Mouse (Mus musculus): ENCODE measurements around the gene Camta1.

The Camta1 gene

DNA sequence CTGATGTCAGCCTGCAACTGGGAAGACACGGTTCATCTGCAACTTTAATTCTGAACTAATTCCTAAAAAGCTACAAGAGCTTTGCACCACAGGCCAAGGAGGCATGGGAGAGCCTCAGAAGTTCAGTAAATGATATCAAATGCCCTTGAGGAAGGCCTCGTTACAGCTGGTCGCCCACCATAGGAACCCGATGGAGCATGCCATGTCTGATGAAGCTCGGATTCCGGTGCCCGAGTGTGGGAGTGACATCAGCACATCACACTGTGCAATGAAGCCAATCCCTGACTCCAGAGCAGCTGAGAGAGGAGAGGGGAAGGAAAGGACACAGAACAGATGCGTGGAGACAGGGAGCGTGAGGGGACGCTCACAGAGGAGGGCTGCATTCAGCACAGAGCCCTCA, 231.0 kb downstream of the Camta1 start:
- in situ Hi-C loops (cut with MboI; ENCODE audit: unreplicated experiment in 2 of 2): no loop called here

DNA sequence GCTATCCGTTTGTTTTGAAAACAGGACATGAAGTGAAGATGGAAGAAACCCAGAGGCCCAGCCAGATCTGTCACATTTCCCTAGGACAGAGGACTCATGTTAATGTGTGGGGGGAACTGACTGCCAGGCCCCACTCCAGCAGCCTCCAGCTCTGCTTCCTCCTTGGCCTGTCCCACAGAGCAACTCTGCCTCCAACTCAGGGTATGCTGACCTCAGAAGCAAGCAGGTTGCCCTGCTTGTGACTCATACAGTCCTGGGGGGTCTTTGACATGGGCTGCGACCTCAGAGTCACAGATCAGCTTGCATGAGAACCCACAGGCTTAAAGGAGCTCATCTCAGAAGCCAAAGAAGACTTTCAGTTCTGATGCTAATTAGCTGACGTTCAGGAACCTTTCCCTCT, 231.4 kb downstream of the Camta1 start:
- in situ Hi-C loops (cut with MboI; ENCODE audit: unreplicated experiment in 2 of 2): no loop called here

DNA sequence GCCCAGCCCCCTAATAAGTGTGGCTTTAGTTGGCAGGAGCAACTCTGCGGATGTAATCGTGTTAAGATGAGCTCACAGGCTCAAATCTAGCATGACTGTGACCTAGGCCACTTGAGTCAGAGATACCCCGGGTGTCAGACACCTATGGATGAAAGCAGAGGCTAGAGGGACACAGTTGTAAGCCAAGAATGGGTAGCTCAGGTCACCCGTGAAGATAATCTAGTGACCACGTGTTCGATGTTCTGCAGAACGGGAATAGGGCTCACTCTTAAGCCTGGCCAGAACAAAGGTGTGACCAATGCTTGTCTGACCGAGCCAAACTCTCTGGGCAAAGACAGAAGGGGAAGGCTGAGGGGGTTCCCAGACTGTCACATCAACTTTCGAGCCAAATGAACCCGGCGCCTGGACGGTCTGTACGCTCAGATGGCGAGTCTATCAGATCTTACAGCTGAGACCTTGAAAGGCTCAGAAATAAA, 242.1 kb downstream of the Camta1 start:
- in situ Hi-C loops (cut with MboI; ENCODE audit: unreplicated experiment in 2 of 2): loop anchor here in 1 of 2 experiments (10.0 kb wide), 1 partner anchor 235 kb away; no protein-coding TSS in a partner anchor

DNA sequence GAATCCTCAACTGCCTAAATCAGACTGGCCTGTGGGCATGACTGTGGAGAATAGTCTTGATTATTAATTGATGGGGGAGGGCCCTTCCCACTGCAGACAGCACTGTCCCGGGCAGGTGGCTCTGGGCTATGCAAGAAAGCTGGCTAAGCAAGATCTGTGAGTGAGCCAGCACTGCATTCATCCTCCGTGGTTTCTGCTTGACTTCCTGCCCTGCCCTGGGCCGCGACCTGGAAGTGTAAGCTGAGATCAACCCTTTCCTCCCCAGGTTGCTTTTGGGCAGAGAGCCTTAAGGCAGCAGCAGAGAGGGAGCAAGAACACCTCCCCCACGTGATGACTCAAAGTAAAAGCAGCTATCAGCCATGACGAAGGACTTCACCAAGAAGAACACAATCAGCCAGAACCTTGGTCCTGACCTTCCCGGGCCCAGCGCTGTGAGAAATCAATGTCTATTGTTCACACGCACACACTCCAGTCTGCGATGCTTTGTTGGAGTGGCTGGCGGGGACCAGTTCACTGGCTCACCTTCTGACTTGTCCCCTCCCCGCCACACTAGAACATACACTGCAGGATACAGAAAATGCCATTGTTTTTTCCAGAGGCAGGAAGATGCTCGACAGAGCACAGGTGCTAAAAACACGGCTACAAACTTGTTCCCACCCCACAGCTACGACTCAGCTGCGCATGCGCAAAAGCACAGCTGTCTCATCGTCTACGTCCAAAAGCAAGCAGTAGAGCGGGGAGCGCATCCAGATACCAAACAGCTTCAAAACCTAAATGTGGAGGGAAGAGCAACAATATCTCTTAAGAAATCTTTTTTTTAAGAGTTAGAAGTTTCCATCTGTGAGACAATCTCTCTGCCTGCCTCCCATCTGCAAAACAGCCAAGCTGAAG, 243.0 kb downstream of the Camta1 start:
- in situ Hi-C loops (cut with MboI; ENCODE audit: unreplicated experiment in 2 of 2): loop anchor here in 1 of 2 experiments (10.0 kb wide), 1 partner anchor 236 kb away; no protein-coding TSS in a partner anchor

DNA sequence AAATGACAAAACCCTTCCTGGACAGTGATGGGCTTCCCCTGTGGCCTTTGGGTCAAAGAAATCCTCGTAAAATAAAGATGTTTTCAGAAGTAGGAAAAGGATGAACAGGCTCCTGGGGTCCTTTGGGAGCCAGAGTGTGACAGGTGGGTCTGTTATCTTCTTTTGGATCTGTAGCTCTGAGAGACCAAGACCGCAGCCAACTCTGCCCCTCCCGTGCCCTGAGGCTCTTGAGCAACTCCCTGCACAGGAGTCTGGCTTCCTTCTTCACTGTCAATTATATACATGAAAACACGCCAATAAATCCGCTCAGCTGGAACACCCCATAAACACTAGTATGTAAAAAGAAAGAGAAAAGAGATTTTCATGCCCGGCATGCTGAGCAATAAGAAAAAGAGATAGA, 250.1 kb downstream of the Camta1 start:
- in situ Hi-C loops (cut with MboI; ENCODE audit: unreplicated experiment in 2 of 2): loop anchor here in 1 of 2 experiments (10.0 kb wide), 1 partner anchor 243 kb away; no protein-coding TSS in a partner anchor

DNA sequence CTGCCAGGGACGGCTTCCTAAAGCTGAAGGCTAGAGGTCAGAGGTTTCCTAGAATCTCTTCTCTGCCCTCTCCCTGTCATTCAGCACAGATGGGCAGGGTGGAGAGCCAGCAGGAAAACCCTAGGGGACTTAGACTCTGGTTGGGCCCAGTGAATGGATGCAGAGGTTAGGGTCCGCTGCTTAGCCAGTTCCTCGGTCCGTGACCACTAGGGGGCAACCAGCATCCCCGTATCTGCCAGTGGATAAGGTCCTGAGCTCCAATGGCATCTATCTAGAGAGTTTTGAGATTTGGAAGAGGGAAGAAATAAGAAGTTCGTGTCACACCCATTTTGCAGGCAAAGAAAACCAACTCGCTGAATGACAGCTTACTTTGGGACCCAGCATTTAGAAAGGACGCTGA, 251.4 kb downstream of the Camta1 start:
- in situ Hi-C loops (cut with MboI; ENCODE audit: unreplicated experiment in 2 of 2): loop anchor here in 1 of 2 experiments (10.0 kb wide), 1 partner anchor 245 kb away; no protein-coding TSS in a partner anchor

DNA sequence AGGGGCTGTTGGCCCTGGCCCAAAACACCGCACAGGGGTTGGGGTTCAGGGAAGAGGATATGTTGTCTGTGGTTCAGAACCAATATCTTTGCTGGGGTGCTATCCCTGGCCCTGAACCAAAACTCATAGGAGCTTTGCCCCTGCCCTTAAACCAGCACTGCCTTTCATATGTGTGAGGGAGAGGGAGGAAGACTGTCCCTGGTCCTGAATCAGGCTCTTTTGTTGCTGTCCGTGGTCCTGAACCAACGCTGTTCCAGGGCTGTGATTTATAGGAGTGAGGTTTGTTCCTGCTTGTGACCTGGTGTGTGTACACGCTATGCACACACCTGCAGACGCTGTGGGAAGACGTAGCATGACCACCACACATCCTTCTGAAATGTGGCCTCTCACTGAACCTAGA, 256.8 kb downstream of the Camta1 start:
- in situ Hi-C loops (cut with MboI; ENCODE audit: unreplicated experiment in 2 of 2): no loop called here

DNA sequence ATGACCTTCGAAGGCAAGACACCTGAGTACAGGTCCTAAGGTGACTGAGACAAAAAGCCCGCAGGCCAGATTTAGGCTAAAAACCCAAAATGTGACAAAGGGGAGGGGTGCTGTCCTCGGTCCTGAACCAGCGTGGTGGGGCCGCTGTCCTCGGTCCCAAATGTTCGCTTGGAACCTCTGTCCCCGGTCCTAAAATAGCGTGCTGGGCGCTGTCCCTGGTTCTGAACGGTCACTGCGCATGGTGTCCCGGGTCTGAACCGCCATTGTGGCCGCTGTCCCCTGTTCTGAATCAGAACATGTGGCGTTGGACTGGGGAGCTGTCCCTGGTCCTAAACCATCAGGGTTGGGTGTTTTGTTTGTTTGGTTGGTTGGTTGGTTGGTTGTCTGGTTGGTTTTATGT, 257.2 kb downstream of the Camta1 start:
- in situ Hi-C loops (cut with MboI; ENCODE audit: unreplicated experiment in 2 of 2): no loop called here

DNA sequence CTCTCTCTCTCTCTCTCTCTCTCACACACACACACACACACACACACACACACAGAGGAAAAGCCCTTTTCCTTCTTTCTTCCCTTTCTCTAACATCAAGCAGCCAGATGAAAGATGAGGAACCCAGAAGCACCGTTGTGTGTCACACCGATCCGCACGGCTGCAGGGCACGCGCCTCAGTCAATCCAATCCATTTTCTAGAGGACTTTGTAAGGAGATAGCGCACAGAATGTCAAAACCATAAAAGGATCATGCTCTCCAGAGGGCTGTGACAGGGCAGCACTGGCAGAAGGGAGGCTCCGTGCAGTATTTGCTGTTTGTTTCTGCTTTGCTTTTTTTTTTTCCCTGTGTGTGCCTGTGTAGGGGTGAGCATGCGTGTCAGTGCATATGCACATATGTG, 258.1 kb downstream of the Camta1 start:
- in situ Hi-C loops (cut with MboI; ENCODE audit: unreplicated experiment in 2 of 2): no loop called here

DNA sequence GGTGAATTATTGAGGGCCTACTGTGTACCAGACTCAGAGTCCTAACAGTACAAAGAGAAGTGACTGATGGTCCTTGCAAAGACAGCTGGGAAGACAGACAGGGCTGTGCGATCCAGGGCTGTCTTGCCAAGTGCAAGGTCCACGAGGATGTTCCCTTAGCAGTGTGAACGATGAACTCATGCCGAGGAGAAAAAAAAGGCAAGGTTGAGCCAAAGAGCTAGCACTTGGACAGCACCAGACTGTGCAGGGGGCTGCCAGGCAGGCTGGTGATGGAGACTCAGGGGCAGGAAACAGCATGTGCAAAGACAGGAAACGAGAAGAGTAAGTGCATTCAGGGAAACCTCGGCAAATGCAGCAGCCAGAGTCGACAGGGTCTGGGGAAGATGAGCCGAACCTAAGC, 266.6 kb downstream of the Camta1 start:
- in situ Hi-C loops (cut with MboI; ENCODE audit: unreplicated experiment in 2 of 2): no loop called here

DNA sequence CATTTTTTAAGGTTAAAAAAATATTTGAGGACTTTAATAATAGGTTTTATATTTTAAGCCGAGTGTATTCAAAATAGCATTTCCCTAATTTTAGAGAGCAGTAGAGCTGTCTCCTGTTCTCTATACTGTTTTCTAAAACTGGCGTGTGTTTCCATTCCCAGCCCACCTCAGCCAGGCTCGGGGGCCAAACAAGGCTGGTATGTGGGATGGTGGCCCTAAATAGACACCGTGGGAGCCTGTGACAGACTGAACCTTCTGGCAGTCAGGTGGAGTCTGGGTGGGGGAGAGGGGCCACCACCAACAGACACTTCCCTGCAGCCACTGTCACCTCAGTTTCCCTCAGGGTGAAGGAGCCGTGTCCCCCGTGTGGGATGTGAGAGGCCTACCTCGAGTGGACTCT, 268.6 kb downstream of the Camta1 start:
- in situ Hi-C loops (cut with MboI; ENCODE audit: unreplicated experiment in 2 of 2): no loop called here

DNA sequence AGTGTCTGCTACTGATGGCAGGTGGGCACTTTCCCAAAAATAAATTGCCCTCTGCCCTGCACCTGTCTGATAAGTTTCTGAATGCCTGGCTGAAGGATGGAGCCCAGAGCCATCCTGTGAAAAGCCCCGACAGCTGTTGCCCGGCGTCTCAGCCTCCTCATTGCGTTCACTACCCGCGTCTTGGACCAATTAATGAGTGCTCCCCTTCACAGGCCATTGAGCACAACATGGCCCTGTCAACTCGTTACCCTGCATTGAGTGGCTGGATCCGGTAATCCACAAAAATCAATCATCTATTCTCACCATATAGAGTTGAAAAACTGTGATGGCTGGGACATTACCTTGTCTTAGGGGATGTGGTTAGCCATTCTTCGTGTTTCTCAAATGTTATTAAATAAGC, 275.6 kb downstream of the Camta1 start:
- in situ Hi-C loops (cut with MboI; ENCODE audit: unreplicated experiment in 2 of 2): no loop called here

DNA sequence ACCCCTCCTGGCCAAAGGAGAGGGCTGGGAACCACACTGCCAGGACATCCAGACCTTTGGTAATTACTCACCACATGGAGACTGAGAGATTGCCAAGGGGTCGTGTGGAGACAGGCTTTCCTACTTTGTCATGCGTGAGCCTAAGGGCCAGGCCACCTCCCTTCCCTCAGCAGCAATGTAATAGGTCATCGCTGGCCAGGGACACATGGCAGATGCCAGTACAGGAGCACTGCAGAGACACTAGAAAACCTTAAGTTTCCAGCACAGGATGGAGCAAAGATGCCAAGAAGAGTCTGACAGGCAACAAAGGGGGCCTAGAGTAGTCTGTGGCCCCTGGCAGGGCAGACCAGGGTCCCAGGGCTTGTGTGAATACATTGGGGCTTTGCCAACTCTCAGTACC, 283.7 kb downstream of the Camta1 start:
- in situ Hi-C loops (cut with MboI; ENCODE audit: unreplicated experiment in 2 of 2): no loop called here

DNA sequence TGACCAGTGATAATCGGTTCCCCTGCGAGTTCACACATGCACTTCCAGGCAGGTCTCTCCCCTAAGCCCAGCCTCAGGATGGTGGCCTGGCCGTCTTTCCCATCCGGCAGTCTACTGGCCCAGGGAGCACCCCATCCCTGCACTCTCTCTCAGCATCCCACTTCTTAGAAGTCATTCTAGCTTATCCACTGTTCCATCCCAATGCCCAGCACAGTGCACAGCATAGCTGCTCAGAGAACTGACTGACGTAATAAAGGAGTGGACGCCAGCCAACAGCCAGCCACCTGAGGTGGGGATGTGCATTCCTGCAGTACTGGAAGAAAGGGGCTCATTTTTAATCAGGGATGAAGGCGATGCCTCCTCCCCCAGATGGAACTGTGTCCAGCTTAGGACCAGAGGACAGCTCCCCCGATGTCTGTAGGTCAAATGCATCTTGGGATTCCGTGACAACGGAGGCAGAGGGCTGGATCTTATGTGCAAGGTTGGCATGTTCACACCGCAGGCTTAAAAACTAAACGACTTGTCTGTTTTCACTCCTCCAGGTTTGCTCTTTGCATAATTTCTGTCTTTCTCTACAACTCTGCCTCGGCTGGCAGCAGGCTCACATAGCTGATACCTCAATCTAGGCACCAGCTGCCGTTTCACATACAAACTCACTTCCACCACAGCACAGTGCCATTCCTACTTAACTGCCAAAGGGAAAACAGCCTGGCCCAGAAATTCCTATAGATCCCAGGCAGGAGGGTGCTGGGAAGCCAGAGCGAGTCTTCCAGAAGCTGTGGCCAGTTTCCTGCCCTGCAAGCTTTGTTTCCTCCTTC, 285.2 kb downstream of the Camta1 start:
- in situ Hi-C loops (cut with MboI; ENCODE audit: unreplicated experiment in 2 of 2): no loop called here

DNA sequence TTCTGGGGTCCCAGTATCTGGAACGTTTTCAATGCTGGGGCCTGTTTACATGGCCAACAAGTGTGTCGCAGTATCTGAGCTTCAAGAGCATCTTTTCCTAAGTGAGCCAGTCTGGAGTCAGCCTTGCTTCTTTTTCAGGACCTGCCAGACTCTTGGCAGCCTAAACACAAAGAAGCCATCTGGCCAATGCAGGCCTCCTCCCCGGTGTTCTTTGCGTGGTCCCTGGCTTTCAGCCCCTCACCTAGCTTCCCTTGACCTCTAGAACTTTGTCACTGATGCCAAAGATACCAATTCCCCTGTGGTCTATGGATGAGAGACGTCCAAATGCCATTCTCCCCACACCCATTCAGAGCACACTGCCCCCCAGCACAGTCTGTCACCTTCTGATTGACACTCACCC, 289.0 kb downstream of the Camta1 start:
- in situ Hi-C loops (cut with MboI; ENCODE audit: unreplicated experiment in 2 of 2): no loop called here

DNA sequence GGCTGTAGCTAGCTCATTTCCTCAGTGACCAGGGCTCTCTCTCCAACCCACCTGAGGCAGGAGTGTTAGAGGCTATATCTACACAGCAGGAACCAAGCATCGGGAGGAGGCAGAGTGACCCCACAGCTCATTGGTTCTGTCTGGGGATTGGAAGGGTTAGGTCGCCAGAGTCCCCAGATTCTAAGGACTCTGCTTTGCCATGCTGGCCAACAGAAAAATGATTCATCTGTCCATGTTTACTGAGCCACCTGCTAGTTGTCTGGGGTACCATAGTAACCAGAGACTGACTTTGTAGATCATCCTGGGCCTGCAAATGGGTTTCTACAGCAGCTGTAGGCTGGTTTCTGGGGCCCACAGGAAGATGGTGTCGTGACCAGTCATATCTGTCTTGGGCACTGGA, 292.1 kb downstream of the Camta1 start:
- in situ Hi-C loops (cut with MboI; ENCODE audit: unreplicated experiment in 2 of 2): no loop called here

DNA sequence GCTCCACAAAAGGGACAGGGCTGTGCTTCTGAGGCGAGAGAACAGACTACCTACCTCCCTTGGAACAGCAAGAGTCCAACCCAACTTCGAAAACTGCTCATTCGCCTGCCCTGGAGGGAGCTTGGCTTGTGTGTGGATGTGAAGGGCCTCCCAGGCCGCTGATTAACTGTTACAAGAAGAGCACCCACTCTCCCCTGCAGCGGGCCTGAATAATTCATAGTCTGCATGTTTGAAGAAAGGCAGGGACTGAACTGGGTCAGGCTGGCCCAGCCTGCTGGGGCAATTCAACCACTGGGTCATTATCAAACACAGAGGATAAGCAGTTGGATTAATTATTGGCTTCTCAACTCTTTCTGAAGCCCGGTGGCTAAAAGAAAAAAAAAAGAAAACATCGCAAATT, 292.8 kb downstream of the Camta1 start:
- in situ Hi-C loops (cut with MboI; ENCODE audit: unreplicated experiment in 2 of 2): no loop called here

DNA sequence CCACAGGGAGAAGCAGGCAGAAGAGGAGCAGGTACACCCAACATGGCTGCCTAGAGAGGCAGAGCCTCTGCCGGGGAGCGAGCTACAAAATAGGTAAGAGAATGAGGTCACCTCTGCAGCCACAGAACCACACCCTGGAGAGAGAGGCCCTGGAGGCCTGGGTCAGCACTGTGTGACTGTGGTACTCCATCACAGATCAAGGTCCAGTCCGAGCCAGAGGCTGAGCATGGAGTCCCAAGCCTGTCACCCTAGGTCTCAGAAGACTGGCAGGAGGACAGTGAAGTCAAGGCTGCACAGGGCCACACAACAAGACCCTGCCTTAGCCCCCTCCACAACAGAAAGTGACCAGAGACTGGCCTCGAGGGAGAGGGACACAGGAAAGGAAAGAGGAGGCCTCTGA, 294.6 kb downstream of the Camta1 start:
- in situ Hi-C loops (cut with MboI; ENCODE audit: unreplicated experiment in 2 of 2): no loop called here

DNA sequence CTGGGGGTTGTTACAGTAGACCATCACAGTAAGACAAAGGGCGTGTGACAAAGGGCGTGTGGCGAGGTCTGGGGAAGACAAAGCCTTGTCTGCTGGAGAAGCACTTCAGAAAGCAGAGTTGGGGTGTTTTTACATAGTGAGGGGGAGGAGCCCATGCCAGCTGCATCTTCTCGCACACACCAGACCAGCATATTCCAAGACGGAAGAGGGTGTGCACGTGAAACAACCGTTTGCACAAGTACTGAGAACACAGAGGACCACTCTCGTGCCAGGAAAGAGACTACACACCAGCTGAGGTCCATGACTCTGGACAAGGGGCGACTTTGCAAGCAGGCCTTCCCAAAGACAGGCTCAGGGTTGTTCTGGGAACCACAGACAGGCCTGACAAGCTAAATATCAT, 306.2 kb downstream of the Camta1 start:
- in situ Hi-C loops (cut with MboI; ENCODE audit: unreplicated experiment in 2 of 2): no loop called here

DNA sequence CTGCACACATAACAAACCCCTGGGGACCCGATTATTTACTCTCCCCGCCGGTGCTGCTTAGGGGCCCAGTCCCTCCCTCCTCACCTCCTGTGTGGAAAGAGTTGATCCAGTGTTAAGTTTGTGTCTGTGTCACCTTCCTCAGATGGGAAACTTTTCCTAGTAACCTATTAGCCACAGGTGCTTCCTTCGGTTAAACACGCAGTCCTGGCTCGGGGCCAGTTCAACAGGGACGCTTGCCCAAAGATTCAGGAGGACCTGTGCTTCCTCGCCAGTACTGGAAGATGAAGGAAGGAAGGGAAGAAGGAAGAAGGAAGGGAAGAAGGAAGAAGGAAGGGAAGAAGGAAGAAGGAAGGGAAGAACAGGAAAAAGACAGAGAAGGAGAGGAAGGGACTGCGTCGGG, 312.2 kb downstream of the Camta1 start:
- in situ Hi-C loops (cut with MboI; ENCODE audit: unreplicated experiment in 2 of 2): no loop called here

DNA sequence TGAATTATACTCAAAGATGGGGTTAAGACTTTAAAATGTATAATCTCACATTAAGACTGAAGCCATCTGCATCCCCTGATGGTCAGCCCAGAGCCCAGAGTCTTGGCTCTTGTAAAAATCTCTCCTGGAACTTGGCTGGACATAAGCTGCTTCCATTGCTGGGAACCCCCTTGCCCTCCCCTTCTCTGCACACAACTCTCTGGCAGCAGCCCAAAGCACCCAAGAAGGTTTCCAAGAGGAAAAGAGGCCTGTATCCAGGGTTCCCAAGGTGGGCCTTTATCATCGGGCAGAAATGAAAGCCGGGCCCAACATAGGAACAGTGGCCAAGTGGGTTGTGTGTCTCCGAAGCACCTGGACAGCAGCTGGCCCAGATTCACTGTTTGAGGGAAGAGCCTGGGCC, 316.2 kb downstream of the Camta1 start:
- in situ Hi-C loops (cut with MboI; ENCODE audit: unreplicated experiment in 2 of 2): no loop called here

All from v-Abl transformed pro-B cells (cell line).